Mouse (Mus musculus) mesoderm, embryonic 11.5 days (tissue): ENCODE results near the gene Il34.

Source experiments
- DNase-seq: peaks from one replicate; pipeline ENCODE4 v3.0.0-alpha.2; 2012; ENCODE audit warnings: low read depth, low spot score

Il34 gene

DNA sequence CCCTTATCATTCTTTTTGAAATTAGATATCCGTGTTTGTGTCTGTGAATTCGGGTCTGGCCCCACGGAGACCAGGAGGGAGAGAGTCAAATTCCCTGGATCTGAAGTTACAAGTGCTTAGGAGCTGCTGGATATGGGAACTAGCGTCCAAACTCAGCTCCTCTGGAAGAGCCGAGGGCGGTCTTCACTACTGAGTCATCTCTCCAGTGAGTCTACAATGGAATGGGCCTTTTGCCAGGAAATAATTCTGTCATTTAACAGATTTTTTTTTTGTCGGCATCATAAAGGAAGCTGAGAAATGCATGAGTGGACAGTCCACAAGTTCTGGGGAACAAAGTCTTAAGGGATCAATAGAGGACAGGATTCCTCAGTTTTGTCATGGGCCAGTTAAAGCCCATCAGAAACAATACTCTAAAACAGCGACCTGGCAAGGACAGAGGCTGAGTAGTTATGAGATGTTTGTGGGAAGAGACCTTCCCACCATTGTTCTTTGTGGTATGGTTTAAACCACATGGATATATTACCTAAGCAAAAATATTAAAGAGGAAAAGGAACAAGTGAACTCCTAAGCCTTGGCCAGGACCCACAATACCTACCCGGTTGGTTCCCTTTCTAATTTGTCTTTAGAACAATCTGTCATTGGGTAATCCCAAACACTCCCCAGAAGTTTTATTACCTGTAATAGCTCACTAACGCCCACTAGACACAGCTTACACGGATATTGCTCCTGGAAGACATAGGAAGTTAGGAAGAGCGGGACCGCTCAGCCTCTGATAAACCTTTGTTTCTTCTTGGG is 25.6 kb downstream of the Il34 start:
- no peak for DNase-seq

GRCm38 (mm10) chr8:110776335-110776734 is 29.4 kb downstream of the Il34 start:
- DNase-seq, result no peak

DNA sequence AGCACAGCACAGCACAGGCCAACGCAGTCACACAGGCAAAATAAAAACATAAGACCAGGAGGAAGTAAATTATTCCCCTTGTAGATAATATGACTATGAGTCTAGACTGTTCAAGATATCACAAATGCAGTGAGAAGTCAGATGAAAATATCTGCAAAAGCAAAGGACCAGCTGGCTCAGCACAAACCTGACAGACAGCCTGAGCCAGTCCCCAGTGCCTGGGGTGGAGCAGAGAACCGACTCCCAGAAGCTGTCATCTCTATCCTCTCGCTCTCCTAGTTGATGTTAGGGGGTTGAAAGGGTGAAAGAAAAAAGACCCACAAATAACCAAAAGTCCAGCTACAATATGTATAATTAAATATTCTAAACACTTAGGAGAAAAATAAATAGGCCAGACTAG is 30.0 kb downstream of the Il34 start:
- DNase-seq, result no peak

- no peak for DNase-seq
These were observed 30.4 kb downstream of the Il34 start for GRCm38 (mm10) chr8:110775316-110775715.

- no peak for DNase-seq
These were observed 31.0 kb downstream of the Il34 start for GRCm38 (mm10) chr8:110774725-110775124.

DNA sequence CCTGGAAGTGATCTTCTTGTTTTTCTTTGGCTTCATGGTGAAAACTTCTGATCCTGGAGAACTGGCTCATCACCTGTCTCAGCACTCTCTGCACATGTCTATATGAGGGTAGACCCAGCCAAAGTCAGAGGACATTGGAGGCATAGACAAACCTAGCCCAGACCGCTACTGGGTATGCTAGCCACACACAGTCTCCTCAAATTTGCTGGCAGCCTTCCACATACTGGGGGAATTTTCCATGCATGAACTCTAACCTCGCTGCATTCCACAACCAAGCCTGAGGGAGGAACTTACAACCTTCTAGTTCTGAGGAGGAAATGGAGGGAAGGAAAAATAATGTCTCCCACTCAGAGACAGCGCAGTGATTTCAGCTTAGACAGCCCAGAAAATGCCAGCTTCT is 31.7 kb downstream of the Il34 start:
- DNase-seq, result peak; percentile 38

GRCm38 (mm10) chr8:110772452-110772851 is 33.3 kb downstream of the Il34 start:
- no peak for DNase-seq

- DNase-seq, result no peak
These were observed 38.5 kb downstream of the Il34 start for GRCm38 (mm10) chr8:110767261-110767660.

DNA sequence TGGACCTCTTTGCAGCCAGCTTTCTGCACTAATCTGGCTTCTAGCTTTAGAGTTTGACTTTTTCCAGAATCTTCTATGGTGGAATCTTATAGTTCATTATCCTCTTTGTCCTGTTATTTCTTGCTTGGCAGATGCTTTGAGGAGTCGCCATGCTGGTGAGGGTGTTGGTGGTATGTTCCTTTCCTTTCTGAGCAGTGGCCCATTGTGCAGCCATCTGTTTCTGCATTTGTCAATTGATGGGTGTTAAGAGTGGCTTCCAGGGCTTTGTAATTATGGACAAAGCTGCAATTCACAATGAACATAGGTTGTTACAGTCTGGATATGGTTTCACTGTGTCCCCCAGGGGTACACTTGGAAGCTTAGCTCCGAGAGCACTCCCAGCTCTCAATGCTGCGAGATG is 41.1 kb downstream of the Il34 start:
- DNase-seq, result no peak

DNA sequence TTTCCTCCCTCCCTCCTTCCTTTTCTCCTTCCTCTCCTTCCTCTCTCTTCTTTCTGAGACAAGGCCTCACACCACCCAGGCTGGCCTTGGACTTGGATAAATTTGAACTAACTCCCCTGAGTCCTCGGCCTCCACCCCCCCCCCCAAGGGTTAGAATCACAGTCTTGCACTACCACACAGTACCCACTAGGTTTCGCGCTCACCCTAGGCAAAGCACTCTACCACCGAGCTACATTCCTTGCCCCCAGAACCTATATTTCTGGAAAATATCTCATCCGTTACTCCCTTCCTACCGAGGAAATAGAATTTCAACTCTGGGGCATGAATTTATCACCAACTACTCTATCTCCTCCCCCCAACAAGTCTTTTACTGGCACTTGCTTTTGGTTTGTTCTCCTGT is 43.7 kb downstream of the Il34 start:
- no peak for DNase-seq

DNA sequence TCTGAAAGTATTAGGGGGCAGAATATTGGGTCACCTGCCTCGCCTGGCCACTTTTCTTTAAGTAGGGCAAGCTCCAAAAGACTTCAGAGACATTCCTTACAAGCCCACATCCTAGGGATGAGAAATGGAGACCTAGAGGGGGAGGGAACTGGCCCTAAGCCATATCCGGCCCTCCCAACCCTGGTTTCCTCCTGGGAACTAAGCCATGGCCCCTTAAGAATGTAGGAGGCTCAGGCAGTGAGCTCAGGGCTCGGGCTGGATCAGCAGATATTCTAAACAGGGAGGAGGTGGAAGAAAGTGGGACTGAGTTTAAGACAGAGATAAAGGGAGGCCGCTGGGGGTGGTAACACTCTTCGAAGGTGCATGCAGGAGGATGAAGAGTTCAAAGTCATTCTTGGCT is 44.5 kb downstream of the Il34 start:
- no peak for DNase-seq

GRCm38 (mm10) chr8:110760280-110760940 is 45.3 kb downstream of the Il34 start:
- DNase-seq, result no peak

- no peak for DNase-seq
These were observed 49.5 kb downstream of the Il34 start for GRCm38 (mm10) chr8:110756196-110756595.

- no peak for DNase-seq
These were observed 50.1 kb downstream of the Il34 start for GRCm38 (mm10) chr8:110755511-110756170.

DNA sequence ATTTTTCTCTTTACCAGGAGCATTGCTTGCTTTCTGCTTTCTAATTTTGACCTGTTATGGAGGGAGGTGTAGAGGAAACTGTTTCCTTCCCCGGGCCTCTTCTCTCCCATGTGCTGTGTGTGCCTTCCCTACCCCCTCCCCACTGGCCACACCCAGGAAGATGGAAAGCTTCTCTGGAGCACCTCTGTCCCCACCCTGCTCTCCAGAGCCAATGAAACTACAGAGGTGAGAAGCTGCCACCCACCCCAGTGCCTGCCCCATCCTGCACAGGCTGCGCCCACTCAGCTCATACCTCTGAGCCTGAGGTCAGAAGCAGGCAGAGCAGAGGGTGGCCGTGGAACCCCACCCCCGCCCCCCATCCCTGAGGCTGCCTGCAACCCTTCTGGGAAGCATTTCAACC is 51.0 kb downstream of the Il34 start:
- no peak for DNase-seq

DNA sequence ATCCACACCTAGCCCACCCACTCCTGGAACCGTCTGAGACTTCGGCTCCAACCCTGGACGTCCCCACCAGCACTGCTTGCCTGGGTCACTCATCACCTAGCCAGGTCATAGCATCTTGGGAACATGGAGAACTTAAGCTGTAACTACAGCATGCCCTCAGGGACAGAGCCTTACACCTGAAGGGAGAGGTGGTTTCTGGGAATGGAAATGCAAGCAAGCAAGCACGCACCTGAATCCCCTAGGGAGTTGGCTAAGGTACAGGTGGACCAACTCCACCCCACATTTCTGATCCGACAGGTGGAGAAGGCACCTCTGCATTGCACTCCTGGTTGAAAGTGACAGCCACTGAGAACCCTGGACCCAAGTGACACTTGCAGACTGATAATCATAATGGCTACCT is 54.2 kb downstream of the Il34 start:
- DNase-seq, result no peak

GRCm38 (mm10) chr8:110750269-110750668 is 55.5 kb downstream of the Il34 start:
- DNase-seq, result no peak

GRCm38 (mm10) chr8:110749500-110750170 is 56.1 kb downstream of the Il34 start:
- peak; percentile 85 for DNase-seq

GRCm38 (mm10) chr8:110746661-110747060 is 59.1 kb downstream of the Il34 start:
- no peak for DNase-seq

DNA sequence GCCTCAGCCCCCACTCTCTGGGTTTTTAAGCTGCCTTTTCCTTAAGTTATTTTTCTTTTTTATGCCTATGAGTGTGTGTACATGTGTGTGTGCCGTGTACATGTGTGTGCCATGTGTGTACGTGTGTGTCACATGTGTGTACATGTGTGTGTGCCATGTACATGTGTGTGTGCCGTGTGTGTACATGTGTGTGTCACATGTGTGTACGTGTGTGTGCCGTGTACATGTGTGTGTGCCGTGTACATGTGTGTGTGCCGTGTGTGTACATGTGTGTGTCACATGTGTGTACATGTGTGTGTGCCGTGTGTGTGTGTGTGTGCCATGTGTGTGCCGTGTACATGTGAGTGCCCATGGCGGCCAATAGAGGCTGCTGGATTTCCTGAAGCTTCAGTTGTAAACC is 60.6 kb downstream of the Il34 start:
- no peak for DNase-seq

DNA sequence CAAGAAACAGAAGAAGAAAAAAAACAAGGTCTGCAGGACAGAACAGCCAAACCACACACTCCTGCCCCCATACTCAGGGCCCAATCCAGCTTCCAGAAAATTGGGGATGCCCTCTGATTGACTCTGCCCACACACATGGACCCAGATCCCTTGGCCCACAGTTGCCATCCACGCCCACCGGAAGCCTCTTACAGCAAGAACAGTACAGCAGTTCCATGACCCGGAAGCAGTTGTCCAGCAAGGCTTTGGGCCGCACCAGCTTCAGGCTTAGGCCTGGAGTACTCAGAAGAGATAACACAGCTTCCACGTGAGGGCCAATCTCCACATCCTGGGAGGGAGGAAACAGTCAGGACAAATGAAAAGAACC is 63.3 kb downstream of the Il34 start:
- DNase-seq, result no peak

- no peak for DNase-seq
These were observed 63.8 kb downstream of the Il34 start for GRCm38 (mm10) chr8:110741816-110742451.
